Mouse (Mus musculus) left cerebral cortex, adult 8-10 months (tissue): ENCODE data around the gene Nmral1. TPM values are rescaled to one million over a fixed set of nuclear protein-coding genes. Genes with fewer than 3 reads are reported as not detected.

ENCODE experiments used
- DNase-seq, 2 experiments: peaks; one replicate each; pipeline ENCODE4 v3.0.0; 2022; ENCODE audit warnings: low spot score in 2 of 2
- total RNA-seq, 4 experiments: library from RNA; stranded (reverse); gene quantifications; 2 replicates each; pipeline ENCODE4 v1.2.4; 2022

Gene Nmral1
- total RNA-seq, 4 experiments from 2014 or later: 15.8 to 18.9 (median 17.4) TPM

GRCm38 (mm10) chr16:4661605-4662004 is 57.6 kb downstream of the Nmral1 start:
- no peak for DNase-seq

Other genes with a start within 250 kb of the Nmral1 start
- gene Srl, start 177.5 kb downstream of the Nmral1 start, total RNA-seq: 1 to 10 TPM; 3.6 to 7.4 (median 5.1) TPM
- 1 to 10 TPM; 5.5 to 8.1 (median 6.9) TPM for gene Tfap4, start 159.5 kb downstream of the Nmral1 start, total RNA-seq
- 10 to 100 TPM; 11.1 to 20.7 (median 16.6) TPM for gene Glis2, start 124.6 kb downstream of the Nmral1 start, total RNA-seq
- gene Pam16, start 94.4 kb downstream of the Nmral1 start, total RNA-seq: 10 to 100 TPM; 79.9 to 99.6 (median 92.2) TPM
- 10 to 100 TPM in 2 of 4 experiments, 1 to 10 TPM in 2; 8.5 to 10.4 (median 9.9) TPM for gene Vasn, start 79.4 kb downstream of the Nmral1 start, total RNA-seq
- gene Dnaja3, start 79.4 kb downstream of the Nmral1 start, total RNA-seq: 10 to 100 TPM; 63.0 to 66.1 (median 65.1) TPM
- gene Coro7, start 39.6 kb downstream of the Nmral1 start, total RNA-seq: 10 to 100 TPM; 88.7 to 98.8 (median 95.6) TPM
- gene Hmox2, start 7.0 kb upstream of the Nmral1 start, total RNA-seq: 10 to 100 TPM; 91.8 to 98.0 (median 93.1) TPM
- gene Cdip1, start 70.9 kb upstream of the Nmral1 start, total RNA-seq: 100 to 1,000 TPM; 195 to 206 (median 203) TPM
- gene 4930562C15Rik, start 116.1 kb upstream of the Nmral1 start, total RNA-seq: not detected
- 10 to 100 TPM; 74.5 to 92.0 (median 80.8) TPM for gene Ubald1, start 161.0 kb upstream of the Nmral1 start, total RNA-seq
- 100 to 1,000 TPM; 210 to 220 (median 214) TPM for gene Mgrn1, start 166.9 kb upstream of the Nmral1 start, total RNA-seq
- 10 to 100 TPM; 65.1 to 79.3 (median 69.9) TPM for gene Nudt16l1, start 219.4 kb upstream of the Nmral1 start, total RNA-seq
- gene Anks3, start 244.8 kb upstream of the Nmral1 start, total RNA-seq: 10 to 100 TPM; 48.8 to 58.9 (median 56.3) TPM